Mouse (Mus musculus): ENCODE measurements around the gene Vipas39. TPM values are rescaled to one million over a fixed set of nuclear protein-coding genes. Genes with fewer than 3 reads are reported as not detected.

Vipas39 gene
- total and polyA plus RNA-seq, 3 experiments = 30.2 to 44.4 (median 32.1) TPM

GRCm38 (mm10) chr12:87274853-87275831, 9.1 kb upstream of the Vipas39 start:
- Histone ChIP-seq H3K79me2 (replicated peaks; ENCODE audit: control insufficient read depth, extremely low read depth, insufficient read depth, poor library complexity, severe bottlenecking) (no peaks in the 10 kb centered on the region), H3K9me3 (replicated peaks; ENCODE audit: low read length) (no peaks in the 10 kb centered on the region), H3K4me2 (ENCODE audit: insufficient read depth, low read depth, poor library complexity, severe bottlenecking) (no peak overlapping the region), H3K27ac (ENCODE audit: insufficient read depth, low read depth) (no peak overlapping the region), H3K4me3 (replicated peaks in 1 of 3; ENCODE audit: low read depth in 2 of 3, low read length in 2 of 3, poor library complexity in 1 of 3) (no peak overlapping the region), H3K4me1 (ENCODE audit: control insufficient read depth in 1 of 2, insufficient read depth in 2 of 2) (peaks cover 0 to 42% of the 10 kb centered on the region in 2 experiments; a peak in 2 of 4 replicates), H3K27me3 (replicated peaks) (no peaks in the 10 kb centered on the region), H3K36me3 (replicated peaks in 1 of 2; ENCODE audit: control insufficient read depth in 1 of 2, insufficient read depth in 1 of 2, low read length in 1 of 2) (peaks cover 59 to 90% of the 10 kb centered on the region in 2 experiments), H3K9ac (ENCODE audit: insufficient read depth, low read depth) (no peak overlapping the region)
- in situ Hi-C loops (cut with MboI; ENCODE audit: low pct_ligation_motif_present, low pct_unique_long_range_greater_than_20kb, low sequenced_read_pairs) = loop anchor here (10.0 kb wide), 1 partner anchor 50 kb away; no protein-coding TSS in a partner anchor
- TF ChIP-seq USF2 (conservative IDR thresholded peaks at IDR 0.05; ENCODE audit: low read depth, low read length) (no peak), E2F4 (IDR thresholded peaks at IDR 0.05; ENCODE audit: insufficient replicate concordance, low read depth, low read length) (no peak), MAFK (IDR thresholded peaks at IDR 0.05; ENCODE audit: insufficient replicate concordance, low read length) (0 out of 2 replicates have a peak, but pooled peaks have one; percentile 5), ZKSCAN1 (IDR thresholded peaks at IDR 0.05; ENCODE audit: borderline replicate concordance, low read depth, low read length) (no peak)
- dilution Hi-C loops (cut with MboI; ENCODE audit: extremely low pct_ligation_motif_present, extremely low pct_unique_long_range_greater_than_20kb, low sequenced_read_pairs) = no loop called here
- no peak for DNase-seq (ENCODE audit: extremely low read depth)

- TF ChIP-seq USF2 (conservative IDR thresholded peaks at IDR 0.05; ENCODE audit: low read depth, low read length) (no peak), POLR2AphosphoS2 (IDR thresholded peaks at IDR 0.05; ENCODE audit: low read depth, low read length) (0 out of 2 replicates have a peak, but pooled peaks have one; percentile 25), ZKSCAN1 (IDR thresholded peaks at IDR 0.05; ENCODE audit: borderline replicate concordance, low read depth, low read length) (no peak), MXI1 (IDR thresholded peaks at IDR 0.05; ENCODE audit: low read depth, low read length) (peak; percentile 30), MYC (IDR thresholded peaks at IDR 0.05; ENCODE audit: low read depth, low read length) (no peak), CHD2 (IDR thresholded peaks at IDR 0.05; ENCODE audit: low read length) (no peak), SMC3 (IDR thresholded peaks at IDR 0.05; ENCODE audit: low read depth, low read length) (peak; percentile 57), KAT2A (IDR thresholded peaks at IDR 0.05; ENCODE audit: insufficient replicate concordance, low read length) (no peak), IRF4 (IDR thresholded peaks at IDR 0.05; ENCODE audit: low read depth, low read length) (no peak), RAD21 (IDR thresholded peaks at IDR 0.05; ENCODE audit: low read depth, low read length) (peak; percentile 64), HCFC1 (IDR thresholded peaks at IDR 0.05; ENCODE audit: low read depth, low read length) (peak; percentile 37; the same call in 1 of the 2 replicates), E2F4 (IDR thresholded peaks at IDR 0.05; ENCODE audit: insufficient replicate concordance, low read depth, low read length) (no peak), TBP (conservative IDR thresholded peaks at IDR 0.05; ENCODE audit: low read depth, low read length) (0 out of 2 replicates have a peak, but pooled peaks have one; percentile 32), SIN3A (IDR thresholded peaks at IDR 0.05; ENCODE audit: low read length) (peak; percentile 66), CHD1 (IDR thresholded peaks at IDR 0.05; ENCODE audit: low read depth, low read length) (peak; percentile 78; the same call in 1 of the 2 replicates), GABPA (IDR thresholded peaks at IDR 0.05; ENCODE audit: insufficient replicate concordance, low read depth, low read length) (no peak), JUN (IDR thresholded peaks at IDR 0.05; ENCODE audit: insufficient read depth, low read depth, low read length) (no peak), CTCF (conservative IDR thresholded peaks at IDR 0.05 in 1 of 2, IDR thresholded peaks at IDR 0.05 in 1 of 2; ENCODE audit: low read depth in 2 of 2, low read length in 2 of 2) (peak; percentile 60 to 78), MAX (IDR thresholded peaks at IDR 0.05; ENCODE audit: low read length) (peak; percentile 43; the same call in 1 of the 2 replicates)
- H3K9me3 ChIP-seq (replicated peaks; ENCODE audit: low read length) = no peaks in the 10 kb centered on the region
- no peaks in the 10 kb centered on the region for H3K27me3 ChIP-seq (replicated peaks)
- H3K4me2 ChIP-seq (ENCODE audit: insufficient read depth, low read depth, poor library complexity, severe bottlenecking) = peak overlapping the region; percentile 64
- in situ Hi-C loops (cut with MboI; ENCODE audit: low pct_ligation_motif_present, low pct_unique_long_range_greater_than_20kb, low sequenced_read_pairs) (no loop called here), dilution Hi-C loops (cut with MboI; ENCODE audit: extremely low pct_ligation_motif_present, extremely low pct_unique_long_range_greater_than_20kb, low sequenced_read_pairs) (no loop called here)
- peaks cover 4 to 45% of the 10 kb centered on the region in 2 experiments; a peak in 3 of 4 replicates for H3K4me1 ChIP-seq (ENCODE audit: control insufficient read depth in 1 of 2, insufficient read depth in 2 of 2)
- peak overlapping the region; percentile 72 to 93 (median 91) for H3K4me3 ChIP-seq (replicated peaks in 1 of 3; ENCODE audit: low read depth in 2 of 3, low read length in 2 of 3, poor library complexity in 1 of 3)
- H3K27ac ChIP-seq (ENCODE audit: insufficient read depth, low read depth) = no peak overlapping the region
- peak; percentile 81 for DNase-seq (ENCODE audit: extremely low read depth)
- H3K9ac ChIP-seq (ENCODE audit: insufficient read depth, low read depth) = peak overlapping the region; percentile 65
- peaks cover 18% of the 10 kb centered on the region for H3K79me2 ChIP-seq (replicated peaks; ENCODE audit: control insufficient read depth, extremely low read depth, insufficient read depth, poor library complexity, severe bottlenecking)
- peaks cover 40 to 57% of the 10 kb centered on the region in 2 experiments for H3K36me3 ChIP-seq (replicated peaks in 1 of 2; ENCODE audit: control insufficient read depth in 1 of 2, insufficient read depth in 1 of 2, low read length in 1 of 2)
Measured at GRCm38 (mm10) chr12:87267682-87268081, 1.6 kb upstream of the Vipas39 start.
